12 mouse cellular contexts compared by ENCODE assay signal in the genomic region with DNA sequence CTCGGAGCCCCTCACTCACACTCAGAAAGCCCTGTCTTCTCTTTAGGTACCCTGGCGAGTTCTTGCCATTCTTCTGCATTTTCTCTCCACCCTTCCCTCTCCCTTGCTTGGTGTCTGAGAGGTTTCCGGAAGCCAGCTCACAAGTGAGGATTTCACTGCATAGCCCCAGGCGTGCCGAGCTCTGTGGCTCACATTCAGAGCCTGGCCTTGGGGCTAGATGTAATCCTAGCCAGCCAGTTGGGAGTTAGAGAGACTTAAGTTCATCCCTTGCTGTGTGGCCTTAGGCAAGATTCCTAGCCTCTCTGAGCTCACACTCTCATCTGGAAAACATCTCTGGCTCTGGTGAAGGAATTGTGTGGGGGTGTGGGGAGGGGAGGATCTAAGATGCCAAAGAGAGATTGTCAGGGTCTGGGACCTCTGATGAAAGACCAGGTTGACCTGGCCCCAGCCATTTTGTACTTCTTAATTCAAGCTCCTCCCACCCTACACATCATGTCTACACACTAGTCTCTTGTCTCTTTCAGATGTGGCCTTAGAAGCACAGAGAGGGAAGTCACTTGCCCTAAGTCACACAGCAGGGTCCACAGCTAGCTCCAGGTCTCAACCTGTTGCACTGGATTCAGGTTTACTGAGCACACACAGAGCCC.
DNase-seq lines count a peak whose midpoint lies in the region; ATAC-seq lines count a peak whose summit lies in the region.
"Had no signal": no experiment of that assay in that cellular context is flagged by ENCODE, and none has a peak within 500 bp of the region (broad histone marks: within the 10 kb centered on the region; RNA-seq: fewer than 3 reads in every experiment).

No protein-coding gene starts in this region.

- no peak for ATAC-seq in forebrain, embryonic 12.5 days (ENCODE audit: low FRiP score)
- ATAC-seq in forebrain, embryonic 14.5 days = no peak
- ATAC-seq in midbrain, embryonic 15.5 days (replicated peaks) = no peak

- H3K4me1 ChIP-seq in forebrain, embryonic 12.5 days = peaks cover 79% of the 10 kb centered on the region
- peaks cover 39% of the 10 kb centered on the region for H3K4me1 ChIP-seq in forebrain, embryonic 14.5 days (ENCODE audit: control insufficient read depth, insufficient read depth, low read length)
- peaks cover 95% of the 10 kb centered on the region for H3K4me1 ChIP-seq in embryonic facial prominence, embryonic 10.5 days
- peaks cover 54% of the 10 kb centered on the region for H3K4me1 ChIP-seq in midbrain, embryonic 15.5 days

- intact Hi-C loops in gastrocnemius, postnatal 14 days (cut with DNase I; ENCODE audit: low total_unique reads) = no loop called here

- H3K36me3 ChIP-seq in forebrain, embryonic 12.5 days (replicated peaks) = no peaks in the 10 kb centered on the region
- H3K36me3 ChIP-seq in forebrain, embryonic 14.5 days (ENCODE audit: control insufficient read depth, insufficient read depth, low read length) = no peaks in the 10 kb centered on the region
- H3K36me3 ChIP-seq in embryonic facial prominence, embryonic 10.5 days (replicated peaks) = peaks cover 8% of the 10 kb centered on the region; the same call in 1 of the 2 replicates
- no peaks in the 10 kb centered on the region for H3K36me3 ChIP-seq in midbrain, embryonic 15.5 days (replicated peaks)

- H3K4me3 ChIP-seq in forebrain, embryonic 12.5 days (replicated peaks) = no peak overlapping the region
- H3K4me3 ChIP-seq in forebrain, embryonic 14.5 days (ENCODE audit: low read depth, low read length) = no peak overlapping the region
- H3K4me3 ChIP-seq in embryonic facial prominence, embryonic 10.5 days = no peak overlapping the region
- H3K4me3 ChIP-seq in midbrain, embryonic 15.5 days = no peak overlapping the region
- H3K4me3 ChIP-seq: heart, embryonic 12.5 days had no signal

- H3K27me3 ChIP-seq in forebrain, embryonic 12.5 days = peaks cover 25% of the 10 kb centered on the region; the same call in 1 of the 2 replicates
- no peaks in the 10 kb centered on the region for H3K27me3 ChIP-seq in forebrain, embryonic 14.5 days (replicated peaks; ENCODE audit: control insufficient read depth, insufficient read depth, low read length)
- H3K27me3 ChIP-seq in embryonic facial prominence, embryonic 10.5 days (replicated peaks; ENCODE audit: low read depth, poor library complexity, severe bottlenecking) = peaks cover 21% of the 10 kb centered on the region; the same call in 1 of the 2 replicates
- no peaks in the 10 kb centered on the region for H3K27me3 ChIP-seq in midbrain, embryonic 15.5 days (replicated peaks)
- H3K27me3 ChIP-seq: heart, embryonic 12.5 days had no signal

- 34% methylated on average over 5 of the region's 5 CpGs for WGBS in forebrain, embryonic 12.5 days
- WGBS in forebrain, embryonic 14.5 days = 32% methylated on average over 5 of the region's 5 CpGs
- WGBS in embryonic facial prominence, embryonic 10.5 days = 23% methylated on average over 5 of the region's 5 CpGs
- 37% methylated on average over 5 of the region's 5 CpGs for WGBS in midbrain, embryonic 15.5 days

- 0 out of 2 replicates have a peak overlapping the region, but pooled peaks have one; percentile 48 for H3K9ac ChIP-seq in forebrain, embryonic 12.5 days
- H3K9ac ChIP-seq in forebrain, embryonic 14.5 days (ENCODE audit: low read length) = no peak overlapping the region
- H3K9ac ChIP-seq in midbrain, embryonic 15.5 days = no peak overlapping the region
- H3K9ac ChIP-seq: liver, embryonic 14.5 days had no signal

- H3K27ac ChIP-seq in forebrain, embryonic 12.5 days = peak overlapping the region; percentile 97; the same call in 1 of the 2 replicates
- no peak overlapping the region for H3K27ac ChIP-seq in forebrain, embryonic 14.5 days (ENCODE audit: low read depth, low read length)
- H3K27ac ChIP-seq in embryonic facial prominence, embryonic 10.5 days (replicated peaks) = peak overlapping the region; percentile 86
- H3K27ac ChIP-seq in midbrain, embryonic 15.5 days = peak overlapping the region; percentile 86; the same call in 1 of the 2 replicates
- H3K27ac ChIP-seq: liver, embryonic 14.5 days had no signal

- no peak for DNase-seq in forebrain, embryonic 14.5 days (ENCODE audit: low spot score)
- DNase-seq in thymus, postnatal 0 days (ENCODE audit: low spot score) = peak; percentile 44
- no peak for DNase-seq in thymus, postnatal 14 days
- peak; percentile 59 for DNase-seq in embryonic facial prominence, embryonic 10.5 days (ENCODE audit: low spot score)
- no peak for DNase-seq in gastrocnemius, postnatal 14 days
- no peak for DNase-seq in adrenal gland, adult 18-20 months (ENCODE audit: low spot score in 2 of 2)
- DNase-seq: adrenal gland, adult 2 months; kidney, postnatal 4 days had no signal

- no peak overlapping the region for H3K4me2 ChIP-seq in forebrain, embryonic 12.5 days
- H3K4me2 ChIP-seq in forebrain, embryonic 14.5 days (ENCODE audit: low read length) = no peak overlapping the region
- no peak overlapping the region for H3K4me2 ChIP-seq in midbrain, embryonic 15.5 days
- H3K4me2 ChIP-seq: heart, embryonic 12.5 days had no signal

- no peaks in the 10 kb centered on the region for H3K9me3 ChIP-seq in forebrain, embryonic 12.5 days
- H3K9me3 ChIP-seq in forebrain, embryonic 14.5 days (replicated peaks; ENCODE audit: control insufficient read depth, low read length) = no peaks in the 10 kb centered on the region
- H3K9me3 ChIP-seq in embryonic facial prominence, embryonic 10.5 days = no peaks in the 10 kb centered on the region
- H3K9me3 ChIP-seq in midbrain, embryonic 15.5 days = no peaks in the 10 kb centered on the region

Comparison
In these comparisons a context has a peak if more than half of its experiments do, and no peak if none do; other contexts are left out.
1. DNase-seq: peak in thymus, postnatal 0 days (single experiment) and embryonic facial prominence, embryonic 10.5 days (single experiment); none in forebrain, embryonic 14.5 days (single experiment), thymus, postnatal 14 days (single experiment), gastrocnemius, postnatal 14 days (single experiment) and adrenal gland, adult 18-20 months (0 of 2).